Mouse (Mus musculus): ENCODE measurements around the gene Pdk2. TPM values are rescaled to one million over a fixed set of nuclear protein-coding genes. Genes with fewer than 3 reads are reported as not detected.

The Pdk2 gene
- polyA plus RNA-seq, 2 experiments = 29.6 to 34.9 TPM

DNA sequence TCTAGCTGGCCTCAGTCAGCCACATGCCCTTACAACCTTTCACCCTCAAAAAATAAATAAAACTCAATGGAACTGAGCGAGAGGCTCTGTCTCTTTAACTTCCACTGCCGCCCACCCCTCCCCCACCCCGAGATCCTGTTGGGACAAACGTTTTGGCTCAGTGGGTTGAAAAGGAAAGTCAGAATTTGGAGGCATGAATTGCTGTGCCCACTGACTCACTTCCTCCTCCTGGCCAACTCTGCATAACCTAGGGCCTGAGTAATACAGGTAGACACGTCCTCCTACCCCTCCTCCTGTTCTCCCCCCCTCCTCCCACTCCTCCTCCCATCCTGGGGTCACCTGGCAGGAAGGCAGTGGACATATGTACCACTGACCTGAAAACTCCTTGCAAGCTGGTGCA lies 44.6 kb upstream of the Pdk2 start:
- DNase-seq (ENCODE audit: low spot score) (no peak), ATAC-seq (ENCODE audit: low FRiP score, low read depth) (no peak)
- Histone ChIP-seq H3K27me3 (ENCODE audit: control insufficient read depth, insufficient read depth, low read length) (no peaks in the 10 kb centered on the region), H3K4me3 (replicated peaks; ENCODE audit: low read length) (no peak overlapping the region), H3K4me1 (ENCODE audit: control insufficient read depth, insufficient read depth, low read length) (peaks cover 3% of the 10 kb centered on the region; the same call in 1 of the 2 replicates), H3K36me3 (ENCODE audit: control insufficient read depth, insufficient read depth, low read length) (no peaks in the 10 kb centered on the region), H3K27ac (replicated peaks; ENCODE audit: low read depth, low read length) (no peak overlapping the region), H3K9me3 (ENCODE audit: control insufficient read depth, low read length) (no peaks in the 10 kb centered on the region), H3K9ac (ENCODE audit: low read depth, low read length, severe bottlenecking) (no peak overlapping the region), H3K4me2 (replicated peaks; ENCODE audit: low read depth, low read length, severe bottlenecking) (no peak overlapping the region)
- WGBS = 23% methylated on average over 5 of the region's 5 CpGs
- TF ChIP-seq POLR2A (IDR thresholded peaks at IDR 0.05; ENCODE audit: borderline replicate concordance, extremely low read depth, insufficient read depth, insufficient read length) = no peak

DNA sequence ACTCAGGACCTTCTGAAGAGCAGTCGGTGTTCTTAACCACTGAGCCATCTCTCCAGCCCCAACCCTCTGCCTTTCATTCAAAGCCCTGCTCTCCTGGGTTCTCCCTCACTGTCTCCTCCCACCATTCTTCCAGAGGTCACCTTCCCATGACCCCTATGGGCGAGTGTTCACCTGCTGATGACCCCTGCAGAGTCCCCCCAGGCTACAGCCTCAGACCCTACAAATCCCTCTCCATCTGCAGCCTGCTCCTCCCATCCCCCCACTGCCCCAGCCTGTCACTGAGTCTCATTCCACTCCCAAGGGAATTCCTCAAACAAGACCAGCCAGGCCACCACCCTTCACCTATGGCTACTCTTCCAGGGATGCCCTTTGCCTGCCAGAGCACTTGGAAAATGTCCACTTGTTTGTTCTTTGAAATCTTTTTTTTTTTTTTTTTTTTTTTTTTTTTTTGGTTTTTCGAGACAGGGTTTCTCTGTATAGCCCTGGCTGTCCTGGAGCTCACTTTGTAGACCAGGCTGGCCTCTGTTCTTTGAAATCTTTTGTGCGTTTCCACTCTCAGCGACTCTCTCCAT lies 43.7 kb upstream of the Pdk2 start:
- Histone ChIP-seq H3K27ac (replicated peaks; ENCODE audit: low read depth, low read length) (no peak overlapping the region), H3K4me1 (ENCODE audit: control insufficient read depth, insufficient read depth, low read length) (peaks cover 3% of the 10 kb centered on the region; the same call in 1 of the 2 replicates), H3K27me3 (ENCODE audit: control insufficient read depth, insufficient read depth, low read length) (no peaks in the 10 kb centered on the region), H3K36me3 (ENCODE audit: control insufficient read depth, insufficient read depth, low read length) (no peaks in the 10 kb centered on the region), H3K4me3 (replicated peaks; ENCODE audit: low read length) (no peak overlapping the region), H3K9ac (ENCODE audit: low read depth, low read length, severe bottlenecking) (no peak overlapping the region), H3K4me2 (replicated peaks; ENCODE audit: low read depth, low read length, severe bottlenecking) (no peak overlapping the region), H3K9me3 (ENCODE audit: control insufficient read depth, low read length) (no peaks in the 10 kb centered on the region)
- DNase-seq (ENCODE audit: low spot score) = no peak
- TF ChIP-seq POLR2A (IDR thresholded peaks at IDR 0.05; ENCODE audit: borderline replicate concordance, extremely low read depth, insufficient read depth, insufficient read length) = no peak
- ATAC-seq (ENCODE audit: low FRiP score, low read depth) = no peak
- 52% methylated on average over 5 of the region's 5 CpGs for WGBS

DNA sequence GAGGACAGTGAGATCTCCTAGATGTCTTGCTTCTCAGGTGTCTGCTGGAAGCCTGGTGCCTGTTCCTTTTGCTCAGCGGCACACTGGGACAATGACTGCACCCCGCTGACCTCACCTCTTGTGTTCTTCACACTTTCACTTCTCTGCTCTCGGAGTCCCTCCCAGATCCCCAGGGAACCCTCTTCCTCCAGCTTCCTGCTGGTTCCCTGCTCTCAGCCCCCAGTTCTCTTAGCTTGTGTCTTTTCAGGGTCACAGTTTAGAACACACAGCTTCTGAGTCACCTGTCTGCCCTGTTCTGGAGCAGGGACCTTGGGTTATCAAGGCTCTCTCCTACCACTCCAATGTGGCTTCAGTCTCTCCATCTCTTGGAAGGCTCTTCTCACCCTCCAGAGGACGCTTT lies 43.0 kb upstream of the Pdk2 start:
- no peaks in the 10 kb centered on the region for H3K36me3 ChIP-seq (ENCODE audit: control insufficient read depth, insufficient read depth, low read length)
- H3K27ac ChIP-seq (replicated peaks; ENCODE audit: low read depth, low read length) = no peak overlapping the region
- no peaks in the 10 kb centered on the region for H3K9me3 ChIP-seq (ENCODE audit: control insufficient read depth, low read length)
- WGBS = 28% methylated on average over 4 of the region's 4 CpGs
- no peak overlapping the region for H3K4me2 ChIP-seq (replicated peaks; ENCODE audit: low read depth, low read length, severe bottlenecking)
- H3K4me3 ChIP-seq (replicated peaks; ENCODE audit: low read length) = no peak overlapping the region
- H3K4me1 ChIP-seq (ENCODE audit: control insufficient read depth, insufficient read depth, low read length) = peaks cover 3% of the 10 kb centered on the region; the same call in 1 of the 2 replicates
- no peak for ATAC-seq (ENCODE audit: low FRiP score, low read depth)
- no peaks in the 10 kb centered on the region for H3K27me3 ChIP-seq (ENCODE audit: control insufficient read depth, insufficient read depth, low read length)
- no peak for TF ChIP-seq POLR2A (IDR thresholded peaks at IDR 0.05; ENCODE audit: borderline replicate concordance, extremely low read depth, insufficient read depth, insufficient read length)
- H3K9ac ChIP-seq (ENCODE audit: low read depth, low read length, severe bottlenecking) = no peak overlapping the region
- DNase-seq (ENCODE audit: low spot score) = no peak

DNA sequence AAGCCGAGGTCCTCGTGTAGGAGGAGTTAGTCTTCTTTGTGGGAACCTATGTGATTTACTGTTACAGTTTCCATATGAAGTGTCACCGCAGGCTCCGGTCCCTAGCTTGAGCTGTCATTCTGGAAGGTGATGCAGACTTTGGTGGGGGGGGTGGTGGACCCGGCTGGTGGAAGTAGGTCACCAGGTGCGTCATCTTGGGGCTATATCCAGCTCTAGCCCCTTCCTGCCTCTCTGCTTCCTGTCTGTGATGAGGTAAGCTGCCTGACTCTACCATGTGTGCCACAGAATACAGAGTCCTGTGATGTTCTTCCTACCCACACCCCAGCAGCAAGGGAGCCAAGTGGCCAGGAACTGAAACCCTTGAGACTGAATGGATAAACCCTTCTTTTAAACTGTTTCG lies 41.7 kb upstream of the Pdk2 start:
- Histone ChIP-seq H3K4me1 (ENCODE audit: control insufficient read depth, insufficient read depth, low read length) (peaks cover 3% of the 10 kb centered on the region; the same call in 1 of the 2 replicates), H3K9ac (ENCODE audit: low read depth, low read length, severe bottlenecking) (no peak overlapping the region), H3K27me3 (ENCODE audit: control insufficient read depth, insufficient read depth, low read length) (peaks cover 7% of the 10 kb centered on the region), H3K4me3 (replicated peaks; ENCODE audit: low read length) (no peak overlapping the region), H3K9me3 (ENCODE audit: control insufficient read depth, low read length) (no peaks in the 10 kb centered on the region), H3K4me2 (replicated peaks; ENCODE audit: low read depth, low read length, severe bottlenecking) (no peak overlapping the region), H3K36me3 (ENCODE audit: control insufficient read depth, insufficient read depth, low read length) (no peaks in the 10 kb centered on the region), H3K27ac (replicated peaks; ENCODE audit: low read depth, low read length) (no peak overlapping the region)
- WGBS = 84% methylated on average over 7 of the region's 7 CpGs
- no peak for DNase-seq (ENCODE audit: low spot score)
- ATAC-seq (ENCODE audit: low FRiP score, low read depth) = no peak
- no peak for TF ChIP-seq POLR2A (IDR thresholded peaks at IDR 0.05; ENCODE audit: borderline replicate concordance, extremely low read depth, insufficient read depth, insufficient read length)

DNA sequence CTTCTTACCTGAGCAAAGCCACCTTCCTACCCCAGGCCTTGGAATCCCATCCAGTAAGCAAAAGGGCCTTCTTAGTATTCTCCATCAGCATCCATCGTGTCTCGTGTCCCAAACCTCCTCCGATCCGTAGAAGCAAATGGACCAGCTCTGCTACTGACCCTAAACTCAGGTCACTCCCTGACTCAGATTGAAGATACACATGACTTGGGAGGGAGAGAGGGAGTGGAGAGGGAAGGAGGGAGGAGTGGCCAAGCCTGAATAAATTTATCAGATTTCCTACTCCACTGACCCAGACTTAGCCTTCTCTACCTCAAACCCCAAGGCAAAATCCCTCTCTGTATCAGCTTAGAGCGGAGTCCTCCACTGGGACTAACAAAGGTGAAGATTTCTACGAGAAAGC lies 39.6 kb upstream of the Pdk2 start:
- ATAC-seq (ENCODE audit: low FRiP score, low read depth) (no peak), DNase-seq (ENCODE audit: low spot score) (no peak)
- Histone ChIP-seq H3K4me1 (ENCODE audit: control insufficient read depth, insufficient read depth, low read length) (peaks cover 4% of the 10 kb centered on the region; the same call in 1 of the 2 replicates), H3K36me3 (ENCODE audit: control insufficient read depth, insufficient read depth, low read length) (no peaks in the 10 kb centered on the region), H3K9ac (ENCODE audit: low read depth, low read length, severe bottlenecking) (no peak overlapping the region), H3K27ac (replicated peaks; ENCODE audit: low read depth, low read length) (no peak overlapping the region), H3K4me3 (replicated peaks; ENCODE audit: low read length) (no peak overlapping the region), H3K27me3 (ENCODE audit: control insufficient read depth, insufficient read depth, low read length) (peaks cover 27% of the 10 kb centered on the region), H3K4me2 (replicated peaks; ENCODE audit: low read depth, low read length, severe bottlenecking) (no peak overlapping the region), H3K9me3 (ENCODE audit: control insufficient read depth, low read length) (no peaks in the 10 kb centered on the region)
- 87% methylated on average over 6 of the region's 6 CpGs for WGBS
- no peak for TF ChIP-seq POLR2A (IDR thresholded peaks at IDR 0.05; ENCODE audit: borderline replicate concordance, extremely low read depth, insufficient read depth, insufficient read length)

All from limb, embryonic 14.5 days (tissue).